Comparison of ENCODE assay signal across 9 mouse cellular contexts in the genomic region with DNA sequence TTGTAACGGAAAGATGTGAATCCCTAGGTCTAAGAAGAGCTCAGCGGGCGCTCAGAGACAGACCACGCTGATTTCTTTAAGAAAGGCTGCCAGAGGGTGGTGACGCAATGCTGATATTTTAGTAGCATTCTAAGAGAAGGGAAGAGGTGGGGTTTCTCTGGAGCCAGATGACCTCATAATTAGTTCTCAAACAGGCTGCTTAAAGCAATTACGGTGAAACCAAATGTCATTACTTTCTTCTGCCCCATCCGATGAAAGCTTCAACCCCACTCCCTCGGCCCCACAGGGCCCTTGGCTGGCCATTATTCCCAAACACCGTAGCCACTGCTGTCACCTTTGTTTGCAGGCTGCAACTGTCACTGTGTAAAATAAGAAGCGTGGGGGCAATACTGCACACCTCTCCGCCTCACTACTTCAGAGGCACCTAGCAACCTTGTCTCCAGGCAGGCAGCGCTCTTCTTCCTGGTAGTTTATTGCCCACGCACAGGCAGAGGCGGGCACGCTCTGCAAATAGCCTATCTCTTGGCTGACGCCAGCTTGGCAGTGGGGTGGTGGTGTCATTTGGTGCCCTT. TPM values are rescaled to one million over a fixed set of nuclear protein-coding genes. Genes with fewer than 3 reads are reported as not detected.
DNase-seq lines count a peak whose midpoint lies in the region; ATAC-seq lines count a peak whose summit lies in the region.
"Had no signal": no experiment of that assay in that cellular context is flagged by ENCODE, and none has a peak within 500 bp of the region (broad histone marks: within the 10 kb centered on the region; RNA-seq: fewer than 3 reads in every experiment).

No protein-coding gene starts in this region.

- H3K36me3 ChIP-seq in stomach, embryonic 16.5 days (ENCODE audit: control insufficient read depth, insufficient read depth, low read length) = no peaks in the 10 kb centered on the region

- intact Hi-C loops in heart, postnatal 10 days (cut with DNase I) = loop anchor here (5.0 kb wide), 1 partner anchor 50 kb away; the partner anchor contains the start of gene Btg3

- no peaks in the 10 kb centered on the region for H3K27me3 ChIP-seq in stomach, embryonic 16.5 days (ENCODE audit: control insufficient read depth, insufficient read depth, low read length)

- H3K27ac ChIP-seq in stomach, embryonic 16.5 days (ENCODE audit: low read length) = no peak overlapping the region
- H3K27ac ChIP-seq: liver, embryonic 14.5 days had no signal

- DNase-seq in adrenal gland, adult 8-10 months = peak; percentile 23
- DNase-seq in cerebellum, adult 8-10 months = peak; percentile 7
- DNase-seq in heart, postnatal 10 days = peak; percentile 57 to 63
- DNase-seq in layer of hippocampus, adult 9-11 months = peak; percentile 85
- DNase-seq in lung, postnatal 36 days = peak; percentile 56
- no peak for DNase-seq in thymus, postnatal 36 days

- H3K9me3 ChIP-seq in stomach, embryonic 16.5 days (replicated peaks; ENCODE audit: control insufficient read depth, low read length) = no peaks in the 10 kb centered on the region

- no peaks in the 10 kb centered on the region for H3K4me1 ChIP-seq in stomach, embryonic 16.5 days (ENCODE audit: control insufficient read depth, insufficient read depth, low read length)

- WGBS in stomach, embryonic 16.5 days = 42% methylated on average over 16 of the region's 16 CpGs

- H3K9ac ChIP-seq in stomach, embryonic 16.5 days (ENCODE audit: low read length) = no peak overlapping the region
- H3K9ac ChIP-seq: liver, embryonic 14.5 days had no signal

- peak overlapping the region; percentile 31; the same call in 1 of the 2 replicates for H3K4me2 ChIP-seq in stomach, embryonic 16.5 days (ENCODE audit: low read depth, low read length)

- H3K4me3 ChIP-seq in stomach, embryonic 16.5 days (replicated peaks; ENCODE audit: low read length) = no peak overlapping the region

- ATAC-seq in frontal cortex, adult (ENCODE audit: low TSS enrichment) = peak; percentile 95
- 0 out of 2 replicates have a peak, but pooled peaks have one; percentile 29 for ATAC-seq in stomach, embryonic 16.5 days (ENCODE audit: insufficient read depth, low FRiP score)

RNA-seq across cellular contexts. Expression of gene Btg3, which starts 50.6 kb away (rescaled TPM):
- total RNA-seq in adrenal gland, adult 8-10 months (2022) = 10 to 100 TPM; 18.3 to 41.4 (median 24.1) TPM
- total RNA-seq in heart, postnatal 10 days (2021) = 10 to 100 TPM; 16.1 to 18.9 TPM
- 19.7 and 25.3 TPM in 2 replicates for polyA plus RNA-seq in stomach, embryonic 16.5 days (2015; fragmentation: Nextera tagmentation; extraction: Ambion mirVana)

Comparison
In these comparisons a context has a peak if more than half of its experiments do, and no peak if none do; other contexts are left out.
1. DNase-seq: peak in adrenal gland, adult 8-10 months (single experiment), cerebellum, adult 8-10 months (single experiment), heart, postnatal 10 days (2 of 2), layer of hippocampus, adult 9-11 months (single experiment) and lung, postnatal 36 days (single experiment); none in thymus, postnatal 36 days (0 of 2).